Mouse (Mus musculus): Measurements from ENCODE around the gene Gm28308. TPM values are rescaled to one million over a fixed set of nuclear protein-coding genes. Genes with fewer than 3 reads are reported as not detected.

Gene Gm28308
- polyA plus RNA-seq, 1 experiment from 2014 or later, result not detected

Other genes with a start within 250 kb of the Gm28308 start
- 19.7 TPM for gene Skap2, start 200.8 kb downstream of the Gm28308 start, polyA plus RNA-seq (2017; shearing (Covaris generic))
- gene Hoxa1, start 55.0 kb downstream of the Gm28308 start, polyA plus RNA-seq (2017; shearing (Covaris generic)), result not detected
- gene Hoxa2, start 48.5 kb downstream of the Gm28308 start, polyA plus RNA-seq (2017; shearing (Covaris generic)), result not detected
- gene 5730596B20Rik, start 35.8 kb downstream of the Gm28308 start, polyA plus RNA-seq (2017; shearing (Covaris generic)), result not detected
- not detected for gene Hoxa4, start 21.6 kb downstream of the Gm28308 start, polyA plus RNA-seq (2017; shearing (Covaris generic))
- gene Hoxa5, start 8.8 kb downstream of the Gm28308 start, polyA plus RNA-seq (2017; shearing (Covaris generic)), result 0.16 TPM
- gene Hoxa6, start 4.6 kb downstream of the Gm28308 start, polyA plus RNA-seq (2017; shearing (Covaris generic)), result not detected
- gene Hoxa3, start within 50 bp of the Gm28308 start, polyA plus RNA-seq (2017; shearing (Covaris generic)), result not detected
- gene Hoxa7, start 8.5 kb upstream of the Gm28308 start, polyA plus RNA-seq (2017; shearing (Covaris generic)), result 0.38 TPM
- gene Hoxa9, start 17.8 kb upstream of the Gm28308 start, polyA plus RNA-seq (2017; shearing (Covaris generic)), result 0.17 TPM
- not detected for gene Hoxa10, start 27.5 kb upstream of the Gm28308 start, polyA plus RNA-seq (2017; shearing (Covaris generic))
- gene Hoxa11, start 32.5 kb upstream of the Gm28308 start, polyA plus RNA-seq (2017; shearing (Covaris generic)), result not detected
- gene Hoxa13, start 47.5 kb upstream of the Gm28308 start, polyA plus RNA-seq (2017; shearing (Covaris generic)), result not detected
- gene Evx1, start 100.2 kb upstream of the Gm28308 start, polyA plus RNA-seq (2017; shearing (Covaris generic)), result not detected